Mouse (Mus musculus): Measurements from ENCODE around the gene Il9r. TPM values are rescaled to one million over a fixed set of nuclear protein-coding genes. Genes with fewer than 3 reads are reported as not detected.
A peak's percentile ranks its signal among the peaks of the same experiment; 100 is the strongest.
"Not testable (repeated sequence)": the region's sequence is repeated elsewhere in the genome, so short reads cannot be mapped to it uniquely, and the experiment has no call there.

The Il9r gene
- polyA plus RNA-seq, 2 experiments = 0.08 to 0.16 TPM

GRCm38 (mm10) chr11:32200992-32201391 lies 913 bp upstream of the Il9r start:
- not testable (repeated sequence) for H3K27ac ChIP-seq; H3K9me3 ChIP-seq (ENCODE audit: control insufficient read depth, low read length); H3K4me3 ChIP-seq (ENCODE audit: insufficient read depth in 1 of 2, low read depth in 2 of 2, low read length in 2 of 2); H3K4me2 ChIP-seq (ENCODE audit: low read depth); ATAC-seq (ENCODE audit: insufficient read depth); DNase-seq (ENCODE audit: low read depth in 3 of 3, low spot score in 3 of 3); H3K36me3 ChIP-seq (replicated peaks; ENCODE audit: control insufficient read depth, insufficient read depth, low read depth); H3K27me3 ChIP-seq (ENCODE audit: control insufficient read depth, insufficient read depth, low read length); H3K9ac ChIP-seq (replicated peaks)
- 43% methylated on average over 1 of the region's 1 CpGs for WGBS (ENCODE audit: insufficient replicate concordance)
- peaks cover 5 to 24% of the 10 kb centered on the region in 2 experiments for H3K4me1 ChIP-seq (replicated peaks; ENCODE audit: control insufficient read depth in 2 of 2, insufficient read depth in 2 of 2, low read length in 1 of 2)
- TF ChIP-seq CTCF (IDR thresholded peaks at IDR 0.05; ENCODE audit: low read depth) = peak; percentile 57

DNA sequence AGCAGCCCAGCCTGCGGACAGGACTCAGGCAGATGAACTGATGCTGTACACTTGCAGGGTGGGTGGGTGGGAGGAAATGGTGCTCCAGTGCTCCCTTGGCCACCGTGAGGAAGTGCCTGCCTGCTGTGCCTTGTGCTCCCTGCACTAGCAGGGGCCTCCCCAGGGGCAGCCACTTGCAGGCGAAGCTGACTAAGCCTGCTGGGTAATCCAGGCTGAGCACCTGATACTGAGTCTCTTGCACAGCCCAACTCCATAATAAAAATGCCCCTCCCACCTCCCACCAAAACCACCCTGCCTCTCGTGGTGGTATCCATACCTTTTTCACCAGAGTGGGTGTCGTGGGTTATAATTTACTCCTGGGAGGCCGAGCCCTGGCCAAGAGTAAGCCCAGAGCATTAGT lies 849 bp downstream of the Il9r start:
- H3K4me2 ChIP-seq (ENCODE audit: low read depth) = no peak overlapping the region
- H3K27me3 ChIP-seq (ENCODE audit: control insufficient read depth, insufficient read depth, low read length) = no peaks in the 10 kb centered on the region
- H3K4me3 ChIP-seq (ENCODE audit: insufficient read depth in 1 of 2, low read depth in 2 of 2, low read length in 2 of 2) = no peak overlapping the region
- WGBS (ENCODE audit: insufficient replicate concordance) = 23% methylated on average over 6 of the region's 6 CpGs
- TF ChIP-seq CTCF (IDR thresholded peaks at IDR 0.05; ENCODE audit: low read depth) = no peak
- no peak for TF ChIP-seq EP300 (IDR thresholded peaks at IDR 0.05; ENCODE audit: low read depth)
- no peaks in the 10 kb centered on the region for H3K36me3 ChIP-seq (replicated peaks; ENCODE audit: control insufficient read depth, insufficient read depth, low read depth)
- no peak overlapping the region for H3K9ac ChIP-seq (replicated peaks)
- H3K27ac ChIP-seq = no peak overlapping the region
- DNase-seq (ENCODE audit: low read depth in 3 of 3, low spot score in 3 of 3) = no peak
- no peak for ATAC-seq (ENCODE audit: insufficient read depth)
- peaks cover under 1 to 19% of the 10 kb centered on the region in 2 experiments; a peak in 3 of 4 replicates for H3K4me1 ChIP-seq (replicated peaks; ENCODE audit: control insufficient read depth in 2 of 2, insufficient read depth in 2 of 2, low read length in 1 of 2)
- no peaks in the 10 kb centered on the region for H3K9me3 ChIP-seq (ENCODE audit: control insufficient read depth, low read length)

- Histone ChIP-seq H3K4me3 (ENCODE audit: insufficient read depth in 1 of 2, low read depth in 2 of 2, low read length in 2 of 2) (no peak overlapping the region), H3K27ac (no peak overlapping the region), H3K36me3 (replicated peaks; ENCODE audit: control insufficient read depth, insufficient read depth, low read depth) (no peaks in the 10 kb centered on the region), H3K4me2 (ENCODE audit: low read depth) (no peak overlapping the region), H3K27me3 (ENCODE audit: control insufficient read depth, insufficient read depth, low read length) (no peaks in the 10 kb centered on the region), H3K9ac (replicated peaks) (no peak overlapping the region), H3K4me1 (replicated peaks; ENCODE audit: control insufficient read depth in 2 of 2, insufficient read depth in 2 of 2, low read length in 1 of 2) (peaks cover 0 to 18% of the 10 kb centered on the region in 2 experiments; a peak in 2 of 4 replicates), H3K9me3 (ENCODE audit: control insufficient read depth, low read length) (no peaks in the 10 kb centered on the region)
- ATAC-seq (ENCODE audit: insufficient read depth) (no peak), DNase-seq (ENCODE audit: low read depth in 3 of 3, low spot score in 3 of 3) (no peak)
- TF ChIP-seq CTCF (IDR thresholded peaks at IDR 0.05; ENCODE audit: low read depth) = no peak
- TF ChIP-seq EP300 (IDR thresholded peaks at IDR 0.05; ENCODE audit: low read depth) = no peak
- WGBS (ENCODE audit: insufficient replicate concordance) = 45% methylated on average over 14 of the region's 14 CpGs
These were observed 1.7 kb downstream of the Il9r start for GRCm38 (mm10) chr11:32198256-32198955.

- ATAC-seq (ENCODE audit: insufficient read depth) (no peak), DNase-seq (ENCODE audit: low read depth in 3 of 3, low spot score in 3 of 3) (no peak)
- no peaks in the 10 kb centered on the region for H3K27me3 ChIP-seq (ENCODE audit: control insufficient read depth, insufficient read depth, low read length)
- no peaks in the 10 kb centered on the region for H3K36me3 ChIP-seq (replicated peaks; ENCODE audit: control insufficient read depth, insufficient read depth, low read depth)
- no peak overlapping the region for H3K27ac ChIP-seq
- H3K9ac ChIP-seq (replicated peaks) = no peak overlapping the region
- H3K4me3 ChIP-seq (ENCODE audit: insufficient read depth in 1 of 2, low read depth in 2 of 2, low read length in 2 of 2) = no peak overlapping the region
- no peaks in the 10 kb centered on the region for H3K9me3 ChIP-seq (ENCODE audit: control insufficient read depth, low read length)
- H3K4me2 ChIP-seq (ENCODE audit: low read depth) = no peak overlapping the region
- H3K4me1 ChIP-seq (replicated peaks; ENCODE audit: control insufficient read depth in 2 of 2, insufficient read depth in 2 of 2, low read length in 1 of 2) = peaks cover 0 to 18% of the 10 kb centered on the region in 2 experiments; a peak in 2 of 4 replicates
- TF ChIP-seq EP300 (IDR thresholded peaks at IDR 0.05; ENCODE audit: low read depth) (no peak), CTCF (IDR thresholded peaks at IDR 0.05; ENCODE audit: low read depth) (no peak)
- 54% methylated on average over 3 of the region's 3 CpGs for WGBS (ENCODE audit: insufficient replicate concordance)
These were observed 2.3 kb downstream of the Il9r start for GRCm38 (mm10) chr11:32197766-32198165.

DNA sequence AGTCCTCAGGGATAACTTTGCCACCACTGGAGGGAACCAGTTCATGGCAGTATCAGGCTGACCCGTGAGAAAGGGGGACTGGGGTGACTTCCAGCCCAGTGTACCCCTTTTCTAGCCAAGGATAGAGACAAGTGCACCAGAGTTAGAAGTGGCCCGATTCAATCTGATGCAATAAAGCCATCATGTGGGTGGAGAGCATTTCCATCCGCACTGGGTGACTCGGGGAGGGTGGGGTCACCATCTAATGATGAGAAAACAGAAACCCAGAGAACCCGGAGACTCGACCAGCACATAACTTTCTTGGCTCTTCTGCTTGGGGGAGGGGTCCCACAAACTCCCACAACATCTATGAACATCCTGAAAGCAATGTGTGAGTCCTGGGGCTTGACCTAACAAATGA lies 3.4 kb downstream of the Il9r start:
- Histone ChIP-seq H3K4me1 (replicated peaks; ENCODE audit: control insufficient read depth in 2 of 2, insufficient read depth in 2 of 2, low read length in 1 of 2) (peaks cover 0 to 18% of the 10 kb centered on the region in 2 experiments; a peak in 2 of 4 replicates), H3K4me2 (ENCODE audit: low read depth) (no peak overlapping the region), H3K4me3 (ENCODE audit: insufficient read depth in 1 of 2, low read depth in 2 of 2, low read length in 2 of 2) (no peak overlapping the region), H3K27ac (no peak overlapping the region), H3K9me3 (ENCODE audit: control insufficient read depth, low read length) (no peaks in the 10 kb centered on the region), H3K36me3 (replicated peaks; ENCODE audit: control insufficient read depth, insufficient read depth, low read depth) (no peaks in the 10 kb centered on the region), H3K27me3 (ENCODE audit: control insufficient read depth, insufficient read depth, low read length) (no peaks in the 10 kb centered on the region), H3K9ac (replicated peaks) (no peak overlapping the region)
- 26% methylated on average over 6 of the region's 6 CpGs for whole genome bisulfite sequencing (ENCODE audit: insufficient replicate concordance)
- TF ChIP-seq EP300 (IDR thresholded peaks at IDR 0.05; ENCODE audit: low read depth) = no peak
- no peak for TF ChIP-seq CTCF (IDR thresholded peaks at IDR 0.05; ENCODE audit: low read depth)
- DNase-seq (ENCODE audit: low read depth in 3 of 3, low spot score in 3 of 3) (no peak), ATAC-seq (ENCODE audit: insufficient read depth) (no peak)

Data from liver, embryonic 14.5 days (tissue).